In genomic region chr17:26203321-26203811, GRCm38 (mm10) we compare ENCODE assay signal across 8 mouse cellular contexts. TPM values are rescaled to one million over a fixed set of nuclear protein-coding genes. Genes with fewer than 3 reads are reported as not detected.
A peak's percentile ranks its signal among the peaks of the same experiment; 100 is the strongest.
DNase-seq lines count a peak whose midpoint lies in the region; ATAC-seq and TF ChIP-seq lines count a peak whose summit lies in the region.

No protein-coding gene starts in this region.

- peaks cover 76% of the 10 kb centered on the region for H3K27me3 ChIP-seq in heart, embryonic 10.5 days (ENCODE audit: insufficient read depth, poor library complexity, severe bottlenecking)
- H3K27me3 ChIP-seq in kidney, postnatal 0 days (ENCODE audit: insufficient read depth, low read length), result peaks cover 12% of the 10 kb centered on the region; the same call in 1 of the 2 replicates
- peaks cover 59% of the 10 kb centered on the region for H3K27me3 ChIP-seq in liver, embryonic 11.5 days (replicated peaks; ENCODE audit: control insufficient read depth, insufficient read depth, low read length)

- H3K9ac ChIP-seq in kidney, postnatal 0 days (ENCODE audit: low read depth, low read length), result peak overlapping the region; percentile 37; the same call in 1 of the 2 replicates
- peak overlapping the region; percentile 53 for H3K9ac ChIP-seq in liver, embryonic 11.5 days (ENCODE audit: low read depth, low read length)

- peaks cover 47% of the 10 kb centered on the region for H3K4me1 ChIP-seq in heart, embryonic 10.5 days
- peaks cover 4% of the 10 kb centered on the region; the same call in 1 of the 2 replicates for H3K4me1 ChIP-seq in kidney, postnatal 0 days (replicated peaks; ENCODE audit: insufficient read depth, low read length)
- peaks cover 40% of the 10 kb centered on the region for H3K4me1 ChIP-seq in liver, embryonic 11.5 days (replicated peaks; ENCODE audit: control insufficient read depth, insufficient read depth, low read length)

- DNase-seq in left cerebral cortex, adult 11 months (ENCODE audit: low spot score), result peak; percentile 62
- no peak for DNase-seq in left cerebral cortex, postnatal 4 days
- peak; percentile 36 for DNase-seq in cerebellum, adult 9-11 months
- no peak for DNase-seq in heart, embryonic 10.5 days (ENCODE audit: low spot score)
- DNase-seq in kidney, postnatal 0 days (ENCODE audit: low spot score), result no peak
- DNase-seq in liver, embryonic 11.5 days (ENCODE audit: low spot score), result peak; percentile 47
- DNase-seq in naive thymus-derived CD4-positive, alpha-beta T cell, adult 2 months (ENCODE audit: low read depth), result peak; percentile 60
- no peak for DNase-seq in yolk sac, embryonic 10.5 days (ENCODE audit: low spot score)

- no peak for ATAC-seq in kidney, postnatal 0 days (replicated peaks; ENCODE audit: low FRiP score, low read depth)
- ATAC-seq in liver, embryonic 11.5 days (replicated peaks; ENCODE audit: low FRiP score), result no peak

- no peaks in the 10 kb centered on the region; the same call in 1 of the 2 replicates for H3K36me3 ChIP-seq in heart, embryonic 10.5 days
- H3K36me3 ChIP-seq in kidney, postnatal 0 days (ENCODE audit: insufficient read depth, low read length), result no peaks in the 10 kb centered on the region
- H3K36me3 ChIP-seq in liver, embryonic 11.5 days (ENCODE audit: control insufficient read depth, insufficient read depth, low read length), result no peaks in the 10 kb centered on the region

- no peaks in the 10 kb centered on the region for H3K9me3 ChIP-seq in heart, embryonic 10.5 days
- H3K9me3 ChIP-seq in kidney, postnatal 0 days (replicated peaks; ENCODE audit: low read length), result no peaks in the 10 kb centered on the region
- H3K9me3 ChIP-seq in liver, embryonic 11.5 days (ENCODE audit: control insufficient read depth, low read length), result no peaks in the 10 kb centered on the region

- peak overlapping the region; percentile 87 for H3K4me2 ChIP-seq in kidney, postnatal 0 days (ENCODE audit: low read length)
- H3K4me2 ChIP-seq in liver, embryonic 11.5 days, result peak overlapping the region; percentile 98

- H3K4me3 ChIP-seq in heart, embryonic 10.5 days, result peak overlapping the region; percentile 63
- peak overlapping the region; percentile 49 for H3K4me3 ChIP-seq in kidney, postnatal 0 days (replicated peaks; ENCODE audit: low read depth, low read length)
- peak overlapping the region; percentile 56 for H3K4me3 ChIP-seq in liver, embryonic 11.5 days (ENCODE audit: low read depth, low read length)

- 1% methylated on average over 30 of the region's 30 CpGs for WGBS in heart, embryonic 10.5 days
- WGBS in kidney, postnatal 0 days, result 2% methylated on average over 30 of the region's 30 CpGs
- WGBS in liver, embryonic 11.5 days, result 1% methylated on average over 30 of the region's 30 CpGs

- TF ChIP-seq CTCF in kidney, postnatal 0 days (IDR thresholded peaks at IDR 0.05; ENCODE audit: low read depth), result no peak

- intact Hi-C loops in left cerebral cortex, postnatal 4 days (cut with DNase I), result no loop called here

- peak overlapping the region; percentile 57 for H3K27ac ChIP-seq in heart, embryonic 10.5 days
- no peak overlapping the region for H3K27ac ChIP-seq in kidney, postnatal 0 days
- no peak overlapping the region for H3K27ac ChIP-seq in liver, embryonic 11.5 days (ENCODE audit: low read depth, low read length)

RNA-seq across cellular contexts. Expression of gene Rgs11, which starts 0.6 kb away (rescaled TPM):
- total RNA-seq in left cerebral cortex, postnatal 4 days (2021), result 10 to 100 TPM; 46.8 to 48.6 TPM
- polyA plus RNA-seq in heart, embryonic 10.5 days (2016; fragmentation: Nextera tagmentation; extraction: Ambion mirVana), result 4.2 and 5.3 TPM in 2 replicates
- 9.1 and 11.1 TPM in 2 replicates for polyA plus RNA-seq in kidney, postnatal 0 days (2015; fragmentation: Nextera tagmentation; extraction: Ambion mirVana)
- polyA plus RNA-seq in liver, embryonic 11.5 days (2014; fragmentation: Nextera tagmentation; extraction: Ambion mirVana), result 2.2 and 2.4 TPM in 2 replicates

RNA-seq across cellular contexts. Expression of gene Arhgdig, which starts 4.2 kb away (rescaled TPM):
- total RNA-seq in left cerebral cortex, postnatal 4 days (2021), result 100 to 1,000 TPM; 165 to 166 TPM
- 8.2 and 10.0 TPM in 2 replicates for polyA plus RNA-seq in heart, embryonic 10.5 days (2016; fragmentation: Nextera tagmentation; extraction: Ambion mirVana)
- 16.8 and 22.4 TPM in 2 replicates for polyA plus RNA-seq in kidney, postnatal 0 days (2015; fragmentation: Nextera tagmentation; extraction: Ambion mirVana)
- polyA plus RNA-seq in liver, embryonic 11.5 days (2014; fragmentation: Nextera tagmentation; extraction: Ambion mirVana), result 27.7 and 28.8 TPM in 2 replicates

RNA-seq across cellular contexts. Expression of gene Pdia2, which starts 4.5 kb away (rescaled TPM):
- under 1 TPM; 0.40 to 0.80 TPM for total RNA-seq in left cerebral cortex, postnatal 4 days (2021)
- polyA plus RNA-seq in heart, embryonic 10.5 days (2016; fragmentation: Nextera tagmentation; extraction: Ambion mirVana), result 2.0 and 2.4 TPM in 2 replicates
- 1.9 and 2.0 TPM in 2 replicates for polyA plus RNA-seq in kidney, postnatal 0 days (2015; fragmentation: Nextera tagmentation; extraction: Ambion mirVana)
- 62.4 and 68.8 TPM in 2 replicates for polyA plus RNA-seq in liver, embryonic 11.5 days (2014; fragmentation: Nextera tagmentation; extraction: Ambion mirVana)

RNA-seq across cellular contexts. Expression of gene Fam234a, which starts 40.7 kb away (rescaled TPM):
- total RNA-seq in left cerebral cortex, postnatal 4 days (2021), result 10 to 100 TPM; 25.3 to 29.9 TPM
- polyA plus RNA-seq in heart, embryonic 10.5 days (2016; fragmentation: Nextera tagmentation; extraction: Ambion mirVana), result 36.0 and 42.4 TPM in 2 replicates
- 81.6 and 85.6 TPM in 2 replicates for polyA plus RNA-seq in kidney, postnatal 0 days (2015; fragmentation: Nextera tagmentation; extraction: Ambion mirVana)
- 19.6 and 20.2 TPM in 2 replicates for polyA plus RNA-seq in liver, embryonic 11.5 days (2014; fragmentation: Nextera tagmentation; extraction: Ambion mirVana)

RNA-seq across cellular contexts. Expression of gene Luc7l, which starts 49.3 kb away (rescaled TPM):
- total RNA-seq in left cerebral cortex, postnatal 4 days (2021), result 100 to 1,000 TPM; 106 to 112 TPM
- 70.6 and 100 TPM in 2 replicates for polyA plus RNA-seq in heart, embryonic 10.5 days (2016; fragmentation: Nextera tagmentation; extraction: Ambion mirVana)
- polyA plus RNA-seq in kidney, postnatal 0 days (2015; fragmentation: Nextera tagmentation; extraction: Ambion mirVana), result 71.3 and 75.7 TPM in 2 replicates
- 107 and 110 TPM in 2 replicates for polyA plus RNA-seq in liver, embryonic 11.5 days (2014; fragmentation: Nextera tagmentation; extraction: Ambion mirVana)

Comparison
In these comparisons a context has a peak if more than half of its experiments do, and no peak if none do; other contexts are left out.
1. DNase-seq: peak in left cerebral cortex, adult 11 months (single experiment), cerebellum, adult 9-11 months (single experiment), liver, embryonic 11.5 days (single experiment) and naive thymus-derived CD4-positive, alpha-beta T cell, adult 2 months (single experiment); none in left cerebral cortex, postnatal 4 days (single experiment), heart, embryonic 10.5 days (single experiment), kidney, postnatal 0 days (single experiment) and yolk sac, embryonic 10.5 days (single experiment).
2. RNA of gene Pdia2, which starts 4.5 kb away (polyA plus RNA-seq): 62.4 to 68.8 TPM in liver, embryonic 11.5 days; 2.0 to 2.4 TPM in heart, embryonic 10.5 days and 1.9 to 2.0 TPM in kidney, postnatal 0 days; every median in the first group is over 10 times any median in the second.
3. Peak in every context shown above with its lines, with median percentiles within 50 percentile points of each other: H3K4me3 ChIP-seq.